Mouse (Mus musculus): ENCODE data around the gene Rnpep. TPM values are rescaled to one million over a fixed set of nuclear protein-coding genes. Genes with fewer than 3 reads are reported as not detected.
"Not testable (repeated sequence)": the region's sequence is repeated elsewhere in the genome, so short reads cannot be mapped to it uniquely, and the experiment has no call there.

The Rnpep gene
- total RNA-seq, 2 experiments from 2014 or later = 11.4 to 16.8 TPM

- DNase-seq = peak; percentile 82
These were observed 24.8 kb downstream of the Rnpep start for GRCm38 (mm10) chr1:135259128-135259436.

DNA sequence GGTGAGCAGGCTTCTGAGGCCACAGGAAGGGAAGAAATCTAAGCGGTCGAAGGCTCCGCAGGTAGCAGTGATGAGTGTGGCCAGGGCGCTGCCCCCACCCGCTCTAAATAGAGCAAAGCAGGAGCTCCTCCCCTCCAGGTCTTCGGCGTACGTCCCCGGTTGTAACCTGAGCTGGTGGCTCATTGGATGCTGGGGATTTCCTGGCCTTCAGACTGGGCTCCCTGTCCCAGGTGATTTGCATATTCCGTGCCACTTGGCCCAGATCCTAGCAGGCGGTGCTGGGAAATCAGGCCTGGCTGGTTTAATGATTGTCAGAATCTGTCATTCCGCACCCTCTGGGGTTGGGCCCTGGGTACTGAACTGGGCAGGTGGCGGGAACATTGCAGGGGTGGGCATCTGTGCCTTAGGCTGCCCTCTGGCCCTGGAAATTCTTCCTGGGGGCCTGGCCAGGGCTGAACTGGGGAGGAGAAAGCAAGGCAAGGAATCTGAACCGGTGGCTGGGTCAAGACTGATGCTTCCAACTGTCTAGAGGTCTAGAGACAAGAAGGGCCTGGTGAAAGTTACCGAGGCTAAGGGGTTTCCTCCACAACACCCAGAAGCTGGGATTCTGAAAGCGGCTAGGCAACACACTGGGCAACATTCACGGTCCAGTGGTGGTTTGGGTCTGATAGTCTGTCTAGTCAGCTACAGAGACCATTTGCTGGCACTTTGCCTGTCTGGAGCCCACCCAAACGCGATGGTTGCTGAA is 25.3 kb downstream of the Rnpep start, which contains the start of gene Elf3:
TSS of gene Elf3 (minus strand) at position 189 of the 748 bp plus-strand sequence.
- no peak for DNase-seq

DNA sequence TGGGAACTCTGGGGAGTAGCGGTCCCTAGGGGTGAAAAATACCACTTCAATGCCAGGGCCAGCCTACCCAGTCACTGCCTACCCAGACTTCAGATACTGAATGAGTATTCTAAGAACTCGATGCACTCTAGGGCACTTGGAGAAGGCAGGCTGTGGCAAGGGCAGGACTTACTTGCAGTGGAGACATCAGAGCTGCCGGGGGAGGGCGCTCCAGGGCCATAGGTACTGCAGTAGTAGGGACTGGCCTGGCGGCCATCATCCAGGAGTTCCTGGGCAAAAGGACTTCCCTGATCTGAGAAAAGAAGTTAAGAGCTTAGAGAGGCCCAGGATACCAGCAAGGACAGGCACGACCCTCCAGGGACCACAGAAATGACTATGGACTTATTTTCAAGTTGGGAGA is 27.6 kb downstream of the Rnpep start:
- DNase-seq = no peak

GRCm38 (mm10) chr1:135252854-135253253 is 31.0 kb downstream of the Rnpep start:
- no peak for DNase-seq

GRCm38 (mm10) chr1:135251405-135251804 is 32.5 kb downstream of the Rnpep start:
- no peak for DNase-seq

GRCm38 (mm10) chr1:135250706-135251105 is 33.2 kb downstream of the Rnpep start:
- no peak for DNase-seq

DNA sequence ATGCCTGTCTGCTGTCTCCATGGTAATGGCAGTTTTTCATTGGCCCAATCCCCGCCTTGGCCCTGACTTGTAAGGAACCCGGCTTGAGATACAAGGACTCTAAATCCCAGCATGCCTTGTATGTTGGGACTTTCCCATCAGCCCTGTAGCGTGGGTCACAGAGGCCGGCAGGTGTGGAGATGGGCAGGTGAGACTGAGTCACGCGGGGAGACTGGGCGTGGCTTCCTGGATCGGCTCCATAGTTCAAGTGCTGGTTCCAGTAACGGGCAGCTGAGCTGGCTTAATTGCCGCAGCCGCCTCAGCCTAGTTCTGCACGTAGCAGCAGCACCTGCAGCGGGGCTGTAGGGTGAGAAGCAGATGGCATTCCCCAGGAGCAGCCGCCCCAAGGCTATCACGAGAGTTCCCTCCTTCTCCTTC is 35.4 kb downstream of the Rnpep start:
- DNase-seq = no peak

- no peak for DNase-seq
These were observed 39.9 kb downstream of the Rnpep start for GRCm38 (mm10) chr1:135244014-135244413.

DNA sequence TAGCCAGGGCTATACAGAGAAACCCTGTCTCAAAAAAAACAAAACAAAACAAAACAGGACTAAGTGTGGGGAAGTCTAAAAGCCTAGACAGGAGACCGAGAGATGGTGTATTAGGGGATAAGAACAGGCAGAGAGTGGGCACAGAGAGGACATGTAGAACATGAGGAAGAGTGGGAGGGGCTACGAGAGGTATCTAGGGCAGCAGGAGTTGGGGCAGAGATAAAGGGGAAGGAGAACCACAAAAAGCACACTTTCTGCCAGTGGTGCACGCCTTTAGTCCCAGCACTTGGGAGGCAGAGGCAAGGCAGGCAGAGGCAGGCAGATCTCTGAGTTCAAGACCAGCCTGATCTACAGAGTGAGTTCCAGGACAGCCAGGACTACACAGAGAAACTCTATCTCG is 43.7 kb downstream of the Rnpep start:
- DNase-seq = not testable (repeated sequence)

GRCm38 (mm10) chr1:135237131-135237851 is 46.6 kb downstream of the Rnpep start:
- DNase-seq = no peak

DNA sequence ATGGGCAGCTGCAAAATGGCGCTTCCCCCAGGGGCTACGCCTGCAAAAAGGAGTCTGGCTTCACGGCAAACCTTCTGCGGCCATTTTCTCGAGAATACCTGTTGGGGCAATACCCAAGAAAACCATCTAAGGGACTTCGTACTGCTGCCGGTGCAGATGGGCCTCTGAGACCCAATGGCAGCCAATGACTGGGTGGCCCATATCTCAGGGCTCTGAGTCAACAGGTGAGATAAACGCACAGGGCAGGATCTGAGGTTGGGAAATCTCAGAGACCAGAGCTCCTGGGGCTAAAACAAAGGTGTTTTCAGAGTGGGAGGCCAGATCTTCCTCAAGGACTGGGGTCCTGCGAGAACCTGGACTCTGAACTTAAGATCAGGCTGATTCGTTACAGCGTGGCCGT is 49.1 kb downstream of the Rnpep start:
- DNase-seq = no peak

- no peak for DNase-seq
These were observed 49.9 kb downstream of the Rnpep start for GRCm38 (mm10) chr1:135233961-135234360.

GRCm38 (mm10) chr1:135231878-135232277 is 52.0 kb downstream of the Rnpep start:
- not testable (repeated sequence) for DNase-seq

DNA sequence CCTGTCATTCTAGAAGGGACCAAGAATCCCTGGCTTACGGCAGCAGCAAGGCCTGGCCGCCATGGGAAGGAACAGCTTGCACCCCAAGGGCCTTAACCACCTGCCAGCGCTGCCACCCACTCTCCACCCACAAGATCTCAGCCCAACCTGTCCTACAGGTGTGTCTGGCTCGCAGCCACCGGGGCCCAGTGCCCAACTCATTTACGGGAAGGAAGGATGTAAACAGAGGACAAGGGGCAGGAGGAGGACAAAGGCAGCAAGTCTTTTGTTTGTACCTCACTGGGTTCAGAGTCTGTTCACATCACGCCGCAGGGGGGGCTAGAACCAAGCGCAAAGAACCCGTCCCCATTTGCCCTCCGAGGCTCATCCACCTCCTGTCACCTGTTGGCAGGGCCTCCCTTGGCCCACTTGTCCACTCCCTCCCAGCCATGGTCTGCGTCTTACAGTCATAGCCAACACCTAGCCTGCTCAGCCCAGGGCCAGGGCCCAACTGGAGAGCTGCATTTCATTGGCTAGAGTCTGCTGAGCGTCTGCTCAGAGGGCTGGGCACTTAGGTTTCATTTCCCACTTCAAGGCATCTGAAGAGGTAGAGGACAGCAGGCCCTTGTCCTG is 56.4 kb downstream of the Rnpep start:
- no peak for DNase-seq

DNA sequence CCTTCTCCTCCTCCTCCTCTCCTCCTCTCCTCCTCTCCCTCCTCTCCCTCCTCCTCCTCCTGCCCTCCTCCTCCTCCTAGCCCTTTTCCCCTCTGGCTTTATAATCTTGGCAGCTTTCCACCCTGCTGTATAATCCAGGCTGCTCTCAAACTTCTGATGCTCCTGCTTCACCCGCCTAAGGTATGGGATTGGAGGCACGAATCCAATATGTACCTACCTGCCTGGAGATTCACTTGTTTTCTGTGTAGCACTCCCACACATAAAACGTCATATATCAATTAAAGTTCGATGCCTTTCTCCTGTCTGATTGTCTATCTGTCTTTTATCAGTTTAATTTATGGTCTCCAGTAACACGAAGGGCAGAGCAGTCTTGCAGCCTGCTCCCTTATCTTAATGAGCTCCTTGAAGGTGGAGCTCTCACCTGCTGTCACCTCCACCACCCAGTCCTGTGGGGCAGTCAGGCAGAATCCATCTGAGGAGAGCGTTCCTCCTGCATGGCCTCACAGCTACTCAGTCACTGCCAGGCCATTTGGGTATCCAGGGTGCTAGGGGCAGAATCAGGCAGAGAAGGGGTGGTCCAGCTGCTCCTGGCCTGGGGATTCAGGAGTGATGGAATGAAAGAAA is 58.8 kb downstream of the Rnpep start:
- DNase-seq = no peak

- DNase-seq = no peak
These were observed 59.7 kb downstream of the Rnpep start for GRCm38 (mm10) chr1:135224147-135224546.

- no peak for DNase-seq
These were observed 66.2 kb downstream of the Rnpep start for GRCm38 (mm10) chr1:135217607-135218233.

DNA sequence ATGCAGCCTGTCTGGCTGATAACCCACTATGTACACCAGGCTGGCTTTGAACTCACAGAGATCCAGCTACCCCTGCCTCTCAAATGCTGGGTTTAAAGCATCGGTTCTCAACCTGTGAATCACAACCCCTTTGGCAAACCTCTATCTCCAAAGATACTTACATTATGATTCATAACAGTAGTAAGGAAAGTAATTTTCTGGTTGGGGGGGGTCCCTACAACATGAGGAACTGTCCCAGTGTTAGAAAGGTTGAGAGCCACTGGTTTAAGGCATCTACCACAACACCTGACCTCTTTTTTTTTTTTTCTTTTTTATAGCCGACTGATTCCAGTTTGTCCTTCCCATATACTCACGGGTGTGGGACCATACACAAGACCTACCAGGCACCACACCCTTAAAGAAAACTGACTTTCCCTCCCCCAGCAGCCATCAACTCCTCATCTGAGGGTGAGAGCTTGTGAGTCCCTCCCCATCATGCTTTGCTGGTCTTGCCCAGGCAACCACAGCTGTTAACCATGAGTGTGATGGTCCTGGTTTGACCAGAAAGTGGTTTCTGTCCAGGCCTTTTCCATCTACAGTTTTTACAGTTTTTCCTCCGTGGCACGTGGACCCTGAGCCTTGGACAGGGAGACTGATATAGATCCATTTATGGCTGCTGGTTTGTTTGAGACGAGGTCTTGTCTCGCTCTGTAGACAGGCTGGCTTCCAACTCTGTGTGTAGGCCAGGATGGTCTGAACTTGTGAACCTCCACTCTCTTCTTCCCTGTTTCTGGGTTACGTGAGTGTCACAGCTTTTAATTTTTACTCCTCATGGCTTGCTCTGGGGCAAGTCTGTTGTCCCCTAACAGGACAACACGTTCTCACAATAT is 69.9 kb downstream of the Rnpep start:
- no peak for DNase-seq
